Mouse (Mus musculus): ENCODE measurements around the gene Col27a1.

The Col27a1 gene

GRCm38 (mm10) chr4:63213907-63214621 is at the start of gene Col27a1:
TSS of gene Col27a1 (plus strand) at chr4:63214004.
- no peak for DNase-seq (ENCODE audit: low spot score in 2 of 2)

GRCm38 (mm10) chr4:63165636-63166035 is 48.2 kb upstream of the Col27a1 start:
- DNase-seq (ENCODE audit: low spot score in 2 of 2): no peak

GRCm38 (mm10) chr4:63166323-63166722 is 47.5 kb upstream of the Col27a1 start:
- no peak for DNase-seq (ENCODE audit: low spot score in 2 of 2)

- no peak for DNase-seq (ENCODE audit: low spot score in 2 of 2)
These were observed 43.7 kb upstream of the Col27a1 start for GRCm38 (mm10) chr4:63170061-63170460.

GRCm38 (mm10) chr4:63171122-63171521 is 42.7 kb upstream of the Col27a1 start:
- DNase-seq (ENCODE audit: low spot score in 2 of 2): no peak

- DNase-seq (ENCODE audit: low spot score in 2 of 2): no peak
These were observed 41.7 kb upstream of the Col27a1 start, which contains the start of gene Kif12 for GRCm38 (mm10) chr4:63171969-63172685. TSS of gene Kif12 (minus strand) at chr4:63172131.

- peak; percentile 35 to 48 for DNase-seq (ENCODE audit: low spot score in 2 of 2)
These were observed 32.2 kb upstream of the Col27a1 start for GRCm38 (mm10) chr4:63181556-63181955.

- no peak for DNase-seq (ENCODE audit: low spot score in 2 of 2)
These were observed 27.4 kb upstream of the Col27a1 start for GRCm38 (mm10) chr4:63186281-63186870.

- no peak for DNase-seq (ENCODE audit: low spot score in 2 of 2)
These were observed 22.2 kb upstream of the Col27a1 start for GRCm38 (mm10) chr4:63191641-63192040.

- DNase-seq (ENCODE audit: low spot score in 2 of 2): no peak
These were observed 19.4 kb upstream of the Col27a1 start for GRCm38 (mm10) chr4:63194366-63194765.

- DNase-seq (ENCODE audit: low spot score in 2 of 2): no peak
These were observed 14.4 kb upstream of the Col27a1 start for GRCm38 (mm10) chr4:63199366-63199765.

- DNase-seq (ENCODE audit: low spot score in 2 of 2): no peak
These were observed 9.9 kb upstream of the Col27a1 start for GRCm38 (mm10) chr4:63203874-63204273.

- no peak for DNase-seq (ENCODE audit: low spot score in 2 of 2)
These were observed 8.2 kb upstream of the Col27a1 start for GRCm38 (mm10) chr4:63205583-63205982.

- DNase-seq (ENCODE audit: low spot score in 2 of 2): peak in 1 of 2 experiments; percentile 68
These were observed 1.6 kb downstream of the Col27a1 start for GRCm38 (mm10) chr4:63215185-63215992.

GRCm38 (mm10) chr4:63215993-63216531 is 2.3 kb downstream of the Col27a1 start:
- DNase-seq (ENCODE audit: low spot score in 2 of 2): peak in 1 of 2 experiments; percentile 27

- DNase-seq (ENCODE audit: low spot score in 2 of 2): no peak
These were observed 2.8 kb downstream of the Col27a1 start for GRCm38 (mm10) chr4:63216566-63216965.

- DNase-seq (ENCODE audit: low spot score in 2 of 2): no peak
These were observed 3.7 kb downstream of the Col27a1 start for GRCm38 (mm10) chr4:63217513-63217912.

GRCm38 (mm10) chr4:63219059-63219458 is 5.3 kb downstream of the Col27a1 start:
- no peak for DNase-seq (ENCODE audit: low spot score in 2 of 2)

- DNase-seq (ENCODE audit: low spot score in 2 of 2): no peak
These were observed 5.8 kb downstream of the Col27a1 start for GRCm38 (mm10) chr4:63219635-63220034.

- no peak for DNase-seq (ENCODE audit: low spot score in 2 of 2)
These were observed 7.5 kb downstream of the Col27a1 start for GRCm38 (mm10) chr4:63221096-63221958.

- DNase-seq (ENCODE audit: low spot score in 2 of 2): no peak
These were observed 8.4 kb downstream of the Col27a1 start for GRCm38 (mm10) chr4:63222246-63222645.
